Mouse (Mus musculus): ENCODE results near the gene Fosb. TPM values are rescaled to one million over a fixed set of nuclear protein-coding genes. Genes with fewer than 3 reads are reported as not detected.
A peak's percentile ranks its signal among the peaks of the same experiment; 100 is the strongest.

The Fosb gene
- polyA plus RNA-seq, 1 experiment = 16.7 TPM

DNA sequence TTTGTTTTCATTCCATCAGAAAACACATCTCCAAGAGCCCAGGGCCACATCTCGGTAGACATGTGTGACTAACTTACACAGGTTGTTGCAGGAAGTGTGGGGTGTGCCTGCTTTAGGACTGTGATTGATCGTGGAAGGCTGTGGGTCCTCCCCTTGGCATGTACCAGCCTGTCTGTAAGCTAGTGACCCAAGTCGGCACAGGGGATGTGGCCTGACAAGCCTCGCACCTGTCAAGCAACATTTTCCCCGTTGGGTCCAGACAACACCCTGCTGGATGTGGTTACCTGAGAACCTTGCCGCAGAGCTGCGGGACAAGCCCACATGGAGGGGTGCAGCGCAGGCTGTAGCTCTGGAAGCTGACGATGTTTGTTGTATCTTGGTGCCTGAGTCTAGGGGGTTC, 12.6 kb upstream of the Fosb start:
- WGBS = 40% methylated on average over 9 of the region's 9 CpGs
- no peaks in the 10 kb centered on the region; the same call in 1 of the 2 replicates for H3K27me3 ChIP-seq (ENCODE audit: control insufficient read depth, insufficient read depth, low read length)
- no peak overlapping the region for H3K27ac ChIP-seq (ENCODE audit: insufficient read depth, low read depth, low read length)
- no peak overlapping the region for H3K4me3 ChIP-seq (ENCODE audit: low read depth, low read length)
- no peak for TF ChIP-seq POLR2A (IDR thresholded peaks at IDR 0.05; ENCODE audit: low read depth, low read length)
- TF ChIP-seq CTCF (IDR thresholded peaks at IDR 0.05; ENCODE audit: extremely low read depth, insufficient read length, insufficient replicate concordance, low read depth, low read length) = no peak
- peaks cover 20% of the 10 kb centered on the region for H3K4me1 ChIP-seq (ENCODE audit: control insufficient read depth, insufficient read depth, insufficient read length, low read length)
- no peaks in the 10 kb centered on the region for H3K36me3 ChIP-seq (ENCODE audit: control insufficient read depth, insufficient read depth, low read length)

GRCm38 (mm10) chr7:19321464-19321863, 11.6 kb upstream of the Fosb start:
- no peak overlapping the region for H3K27ac ChIP-seq (ENCODE audit: insufficient read depth, low read depth, low read length)
- TF ChIP-seq CTCF (IDR thresholded peaks at IDR 0.05; ENCODE audit: extremely low read depth, insufficient read length, insufficient replicate concordance, low read depth, low read length) (no peak), POLR2A (IDR thresholded peaks at IDR 0.05; ENCODE audit: low read depth, low read length) (no peak)

GRCm38 (mm10) chr7:19320637-19321036, 10.8 kb upstream of the Fosb start:
- no peak overlapping the region for H3K27ac ChIP-seq (ENCODE audit: insufficient read depth, low read depth, low read length)
- H3K4me1 ChIP-seq (ENCODE audit: control insufficient read depth, insufficient read depth, insufficient read length, low read length) = peaks cover 22% of the 10 kb centered on the region
- TF ChIP-seq CTCF (IDR thresholded peaks at IDR 0.05; ENCODE audit: extremely low read depth, insufficient read length, insufficient replicate concordance, low read depth, low read length) (no peak), POLR2A (IDR thresholded peaks at IDR 0.05; ENCODE audit: low read depth, low read length) (no peak)
- H3K27me3 ChIP-seq (ENCODE audit: control insufficient read depth, insufficient read depth, low read length) = no peaks in the 10 kb centered on the region; the same call in 1 of the 2 replicates
- H3K4me3 ChIP-seq (ENCODE audit: low read depth, low read length) = no peak overlapping the region
- 23% methylated on average over 7 of the region's 7 CpGs for WGBS
- H3K36me3 ChIP-seq (ENCODE audit: control insufficient read depth, insufficient read depth, low read length) = no peaks in the 10 kb centered on the region

More at GRCm38 (mm10) chr7:19321464-19321863, 11.6 kb upstream of the Fosb start:
- Histone ChIP-seq H3K36me3 (ENCODE audit: control insufficient read depth, insufficient read depth, low read length) (no peaks in the 10 kb centered on the region), H3K4me3 (ENCODE audit: low read depth, low read length) (no peak overlapping the region), H3K27me3 (ENCODE audit: control insufficient read depth, insufficient read depth, low read length) (no peaks in the 10 kb centered on the region; the same call in 1 of the 2 replicates), H3K4me1 (ENCODE audit: control insufficient read depth, insufficient read depth, insufficient read length, low read length) (peaks cover 22% of the 10 kb centered on the region)
- 10% methylated on average over 5 of the region's 5 CpGs for WGBS

GRCm38 (mm10) chr7:19319906-19320305, 10.1 kb upstream of the Fosb start:
- peak overlapping the region; percentile 59 for H3K4me3 ChIP-seq (ENCODE audit: low read depth, low read length)
- TF ChIP-seq POLR2A (IDR thresholded peaks at IDR 0.05; ENCODE audit: low read depth, low read length) (no peak), CTCF (IDR thresholded peaks at IDR 0.05; ENCODE audit: extremely low read depth, insufficient read length, insufficient replicate concordance, low read depth, low read length) (no peak)
- no peak overlapping the region for H3K27ac ChIP-seq (ENCODE audit: insufficient read depth, low read depth, low read length)
- no peaks in the 10 kb centered on the region for H3K36me3 ChIP-seq (ENCODE audit: control insufficient read depth, insufficient read depth, low read length)
- H3K4me1 ChIP-seq (ENCODE audit: control insufficient read depth, insufficient read depth, insufficient read length, low read length) = peaks cover 22% of the 10 kb centered on the region
- no peaks in the 10 kb centered on the region; the same call in 1 of the 2 replicates for H3K27me3 ChIP-seq (ENCODE audit: control insufficient read depth, insufficient read depth, low read length)
- WGBS = under 1% methylated on average over 41 of the region's 41 CpGs

- H3K4me1 ChIP-seq (ENCODE audit: control insufficient read depth, insufficient read depth, insufficient read length, low read length) = peaks cover 22% of the 10 kb centered on the region
- WGBS = 21% methylated on average over 9 of the region's 9 CpGs
- peak overlapping the region; percentile 59 for H3K4me3 ChIP-seq (ENCODE audit: low read depth, low read length)
- no peaks in the 10 kb centered on the region; the same call in 1 of the 2 replicates for H3K27me3 ChIP-seq (ENCODE audit: control insufficient read depth, insufficient read depth, low read length)
- H3K36me3 ChIP-seq (ENCODE audit: control insufficient read depth, insufficient read depth, low read length) = no peaks in the 10 kb centered on the region
- TF ChIP-seq POLR2A (IDR thresholded peaks at IDR 0.05; ENCODE audit: low read depth, low read length) (no peak), CTCF (IDR thresholded peaks at IDR 0.05; ENCODE audit: extremely low read depth, insufficient read length, insufficient replicate concordance, low read depth, low read length) (no peak)
- no peak overlapping the region for H3K27ac ChIP-seq (ENCODE audit: insufficient read depth, low read depth, low read length)
Observed at GRCm38 (mm10) chr7:19319458-19319857, 9.6 kb upstream of the Fosb start.

DNA sequence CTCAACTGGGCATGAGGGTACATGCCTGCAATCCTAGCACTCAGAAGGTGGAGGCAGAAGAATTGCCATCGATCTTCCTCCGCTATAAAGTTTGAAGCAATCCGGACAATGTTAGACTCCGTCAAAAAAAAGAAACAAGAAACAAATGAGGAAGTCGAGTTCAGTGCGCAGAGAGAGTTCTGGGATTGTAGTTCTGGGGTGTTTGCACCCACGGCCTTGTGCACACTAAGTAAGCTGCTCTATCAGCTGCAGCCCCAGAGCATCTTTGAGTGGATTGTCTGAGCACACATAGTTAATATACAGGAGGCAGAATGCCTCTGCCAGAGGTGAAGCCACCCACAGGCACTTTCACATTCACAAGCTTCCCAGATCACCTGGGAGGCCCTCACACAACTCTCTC, 8.8 kb upstream of the Fosb start:
- H3K4me1 ChIP-seq (ENCODE audit: control insufficient read depth, insufficient read depth, insufficient read length, low read length) = peaks cover 22% of the 10 kb centered on the region
- no peak overlapping the region for H3K27ac ChIP-seq (ENCODE audit: insufficient read depth, low read depth, low read length)
- WGBS = 77% methylated on average over 7 of the region's 7 CpGs

DNA sequence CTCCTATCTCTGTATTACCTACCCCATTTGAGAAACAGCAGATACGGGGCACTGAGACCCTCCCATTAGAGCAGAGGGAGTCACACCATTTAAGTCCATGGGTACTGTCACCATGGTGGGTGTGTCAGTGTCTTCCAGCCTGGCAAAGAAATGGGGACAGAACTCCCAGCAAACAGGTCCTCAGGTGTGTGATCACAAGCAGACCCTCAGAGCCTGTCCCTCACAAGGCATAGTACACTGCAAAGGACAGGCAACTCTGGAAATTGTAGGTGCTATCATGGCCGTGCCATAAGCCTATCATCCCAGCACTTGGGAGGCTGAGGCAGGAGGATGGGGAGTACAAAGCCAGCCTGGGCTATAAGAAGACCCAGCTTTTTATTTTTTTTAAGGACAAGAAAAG, 8.3 kb upstream of the Fosb start:
- no peaks in the 10 kb centered on the region; the same call in 1 of the 2 replicates for H3K27me3 ChIP-seq (ENCODE audit: control insufficient read depth, insufficient read depth, low read length)
- no peaks in the 10 kb centered on the region for H3K36me3 ChIP-seq (ENCODE audit: control insufficient read depth, insufficient read depth, low read length)
- WGBS = 71% methylated on average over 2 of the region's 2 CpGs
- TF ChIP-seq CTCF (IDR thresholded peaks at IDR 0.05; ENCODE audit: extremely low read depth, insufficient read length, insufficient replicate concordance, low read depth, low read length) (no peak), POLR2A (IDR thresholded peaks at IDR 0.05; ENCODE audit: low read depth, low read length) (no peak)
- peaks cover 22% of the 10 kb centered on the region for H3K4me1 ChIP-seq (ENCODE audit: control insufficient read depth, insufficient read depth, insufficient read length, low read length)
- H3K27ac ChIP-seq (ENCODE audit: insufficient read depth, low read depth, low read length) = no peak overlapping the region
- H3K4me3 ChIP-seq (ENCODE audit: low read depth, low read length) = no peak overlapping the region

More for the DNA sequence above, 8.8 kb upstream of the Fosb start:
- no peak overlapping the region for H3K4me3 ChIP-seq (ENCODE audit: low read depth, low read length)
- TF ChIP-seq POLR2A (IDR thresholded peaks at IDR 0.05; ENCODE audit: low read depth, low read length) = no peak
- TF ChIP-seq CTCF (IDR thresholded peaks at IDR 0.05; ENCODE audit: extremely low read depth, insufficient read length, insufficient replicate concordance, low read depth, low read length) = no peak
- no peaks in the 10 kb centered on the region; the same call in 1 of the 2 replicates for H3K27me3 ChIP-seq (ENCODE audit: control insufficient read depth, insufficient read depth, low read length)
- H3K36me3 ChIP-seq (ENCODE audit: control insufficient read depth, insufficient read depth, low read length) = no peaks in the 10 kb centered on the region

All from small intestine, adult 2 months (tissue).